Mouse (Mus musculus) hindbrain, embryonic 10.5 days (tissue): ENCODE data around the gene Adgrb3. TPM values are rescaled to one million over a fixed set of nuclear protein-coding genes. Genes with fewer than 3 reads are reported as not detected.
A peak's percentile ranks its signal among the peaks of the same experiment; 100 is the strongest.

Experiments
- DNase-seq: peaks from one replicate; pipeline ENCODE4 v3.0.0-alpha.2; 2017; ENCODE audit warnings: low spot score
- H3K27ac ChIP-seq: fragments of 300-500 bp; sonication (generic); 2 replicates; pipeline ENCODE4 v1.5.1; 2016; ENCODE audit warnings: mild to moderate bottlenecking, moderate library complexity
- H3K27me3 ChIP-seq: fragments of 300-500 bp; sonication (generic); 2 replicates; pipeline ENCODE4 v1.6.1; 2016; ENCODE audit warnings: mild to moderate bottlenecking; ENCODE audit not compliant: poor library complexity, insufficient read depth, severe bottlenecking
- H3K36me3 ChIP-seq: fragments of 300-500 bp; sonication (generic); 2 replicates; pipeline ENCODE4 v1.6.1; 2016; ENCODE audit warnings: mild to moderate bottlenecking, moderate library complexity
- H3K4me1 ChIP-seq: fragments of 300-500 bp; sonication (generic); replicated peaks from 2 replicates; pipeline ENCODE4 v1.6.1; 2016; ENCODE audit warnings: mild to moderate bottlenecking
- H3K4me3 ChIP-seq: fragments of 300-500 bp; sonication (generic); 2 replicates; pipeline ENCODE4 v1.5.1; 2016; ENCODE audit warnings: mild to moderate bottlenecking, moderate library complexity
- H3K9me3 ChIP-seq: fragments of 300-500 bp; sonication (generic); 2 replicates; pipeline ENCODE4 v1.6.1; 2016; ENCODE audit warnings: mild to moderate bottlenecking, moderate library complexity
- WGBS: fragments of 180-500 bp; shearing (Covaris S2); methylation state at CpG from one replicate; pipeline ENCODE4 v1.1.7; 2016; 5-methylcytosine and 5-hydroxymethylcytosine counted together
- polyA plus RNA-seq: library from polyadenylated mRNA; unstranded; fragments of >200 nt; fragmentation: Nextera tagmentation; extraction: Ambion mirVana; gene quantifications from 2 replicates; pipeline ENCODE4 v1.2.1, GENCODE M21; 2016

Adgrb3 gene
- polyA plus RNA-seq, 1 experiment from 2014 or later: 8.4 TPM

- peaks cover 29% of the 10 kb centered on the region for H3K4me1 ChIP-seq
- H3K27me3 ChIP-seq: no peaks in the 10 kb centered on the region
- 42% methylated on average over 6 of the region's 6 CpGs for WGBS
- no peak overlapping the region for H3K4me3 ChIP-seq
- no peak for DNase-seq
- no peaks in the 10 kb centered on the region for H3K9me3 ChIP-seq
- H3K27ac ChIP-seq: no peak overlapping the region
- no peaks in the 10 kb centered on the region for H3K36me3 ChIP-seq
Measured at GRCm38 (mm10) chr1:25180615-25181014, 648.9 kb downstream of the Adgrb3 start.

GRCm38 (mm10) chr1:25179860-25180582 is 649.5 kb downstream of the Adgrb3 start:
- Histone ChIP-seq H3K36me3 (no peaks in the 10 kb centered on the region), H3K27ac (no peak overlapping the region), H3K9me3 (no peaks in the 10 kb centered on the region), H3K4me3 (no peak overlapping the region), H3K4me1 (peaks cover 29% of the 10 kb centered on the region), H3K27me3 (no peaks in the 10 kb centered on the region)
- 51% methylated on average over 9 of the region's 9 CpGs for WGBS
- DNase-seq: no peak

- H3K4me1 ChIP-seq: peaks cover 29% of the 10 kb centered on the region
- no peak for DNase-seq
- H3K27ac ChIP-seq: peak overlapping the region; percentile 46
- no peaks in the 10 kb centered on the region for H3K27me3 ChIP-seq
- no peak overlapping the region for H3K4me3 ChIP-seq
- no peaks in the 10 kb centered on the region for H3K9me3 ChIP-seq
- no peaks in the 10 kb centered on the region for H3K36me3 ChIP-seq
- WGBS: 39% methylated on average over 21 of the region's 21 CpGs
Measured at GRCm38 (mm10) chr1:25178347-25179130, 651.0 kb downstream of the Adgrb3 start.

GRCm38 (mm10) chr1:25167120-25167519 is 662.4 kb downstream of the Adgrb3 start:
- Histone ChIP-seq H3K9me3 (no peaks in the 10 kb centered on the region), H3K27me3 (no peaks in the 10 kb centered on the region), H3K4me1 (0 out of 2 replicates have a peak, but pooled peaks cover 5% of the 10 kb centered on the region), H3K4me3 (no peak overlapping the region), H3K36me3 (no peaks in the 10 kb centered on the region), H3K27ac (no peak overlapping the region)
- DNase-seq: no peak
- 94% methylated on average over 5 of the region's 5 CpGs for WGBS

GRCm38 (mm10) chr1:25166036-25166796 is 663.3 kb downstream of the Adgrb3 start:
- 66% methylated on average over 11 of the region's 11 CpGs for WGBS
- H3K9me3 ChIP-seq: no peaks in the 10 kb centered on the region
- 0 out of 2 replicates have a peak, but pooled peaks cover 5% of the 10 kb centered on the region for H3K4me1 ChIP-seq
- H3K4me3 ChIP-seq: no peak overlapping the region
- no peak for DNase-seq
- no peaks in the 10 kb centered on the region for H3K36me3 ChIP-seq
- no peaks in the 10 kb centered on the region for H3K27me3 ChIP-seq
- H3K27ac ChIP-seq: no peak overlapping the region

- 87% methylated on average over 6 of the region's 6 CpGs for WGBS
- DNase-seq: no peak
Measured at GRCm38 (mm10) chr1:25163561-25163960, 665.9 kb downstream of the Adgrb3 start.

GRCm38 (mm10) chr1:25146206-25146605 is 683.3 kb downstream of the Adgrb3 start:
- H3K27ac ChIP-seq: no peak overlapping the region
- no peaks in the 10 kb centered on the region for H3K4me1 ChIP-seq
- H3K36me3 ChIP-seq: no peaks in the 10 kb centered on the region
- DNase-seq: no peak
- 82% methylated on average over 3 of the region's 3 CpGs for WGBS
- no peak overlapping the region for H3K4me3 ChIP-seq
- no peaks in the 10 kb centered on the region for H3K9me3 ChIP-seq
- H3K27me3 ChIP-seq: no peaks in the 10 kb centered on the region

More at GRCm38 (mm10) chr1:25163561-25163960, 665.9 kb downstream of the Adgrb3 start:
- H3K4me1 ChIP-seq: 0 out of 2 replicates have a peak, but pooled peaks cover 5% of the 10 kb centered on the region
- H3K27ac ChIP-seq: no peak overlapping the region
- no peaks in the 10 kb centered on the region for H3K27me3 ChIP-seq
- no peaks in the 10 kb centered on the region for H3K9me3 ChIP-seq
- H3K36me3 ChIP-seq: no peaks in the 10 kb centered on the region
- H3K4me3 ChIP-seq: no peak overlapping the region

GRCm38 (mm10) chr1:25132150-25132824 is 697.2 kb downstream of the Adgrb3 start:
- no peaks in the 10 kb centered on the region for H3K27me3 ChIP-seq
- no peak overlapping the region for H3K27ac ChIP-seq
- no peaks in the 10 kb centered on the region for H3K36me3 ChIP-seq
- WGBS: 78% methylated on average over 4 of the region's 4 CpGs
- no peak for DNase-seq
- H3K9me3 ChIP-seq: no peaks in the 10 kb centered on the region
- H3K4me1 ChIP-seq: no peaks in the 10 kb centered on the region
- H3K4me3 ChIP-seq: no peak overlapping the region

GRCm38 (mm10) chr1:25115512-25115911 is 714.0 kb downstream of the Adgrb3 start:
- H3K27me3 ChIP-seq: no peaks in the 10 kb centered on the region
- no peak for DNase-seq
- H3K9me3 ChIP-seq: no peaks in the 10 kb centered on the region
- no peak overlapping the region for H3K4me3 ChIP-seq
- WGBS: 81% methylated on average over 11 of the region's 11 CpGs
- H3K4me1 ChIP-seq: no peaks in the 10 kb centered on the region
- no peak overlapping the region for H3K27ac ChIP-seq
- H3K36me3 ChIP-seq: no peaks in the 10 kb centered on the region

- H3K9me3 ChIP-seq: no peaks in the 10 kb centered on the region
- WGBS: 56% methylated on average over 3 of the region's 3 CpGs
- peak overlapping the region; percentile 12; the same call in 1 of the 2 replicates for H3K27ac ChIP-seq
- H3K27me3 ChIP-seq: no peaks in the 10 kb centered on the region
- no peaks in the 10 kb centered on the region for H3K36me3 ChIP-seq
- no peak overlapping the region for H3K4me3 ChIP-seq
- peaks cover 19% of the 10 kb centered on the region for H3K4me1 ChIP-seq
- no peak for DNase-seq
Measured at GRCm38 (mm10) chr1:25107500-25108101, 721.9 kb downstream of the Adgrb3 start.

GRCm38 (mm10) chr1:25106679-25107078 is 722.8 kb downstream of the Adgrb3 start:
- 76% methylated on average over 6 of the region's 6 CpGs for WGBS
- no peak for DNase-seq
- H3K27ac ChIP-seq: 0 out of 2 replicates have a peak overlapping the region, but pooled peaks have one; percentile 8
- H3K36me3 ChIP-seq: no peaks in the 10 kb centered on the region
- H3K9me3 ChIP-seq: no peaks in the 10 kb centered on the region
- no peak overlapping the region for H3K4me3 ChIP-seq
- peaks cover 19% of the 10 kb centered on the region for H3K4me1 ChIP-seq
- H3K27me3 ChIP-seq: no peaks in the 10 kb centered on the region

- DNase-seq: no peak
- no peaks in the 10 kb centered on the region for H3K27me3 ChIP-seq
- H3K4me3 ChIP-seq: no peak overlapping the region
- H3K36me3 ChIP-seq: no peaks in the 10 kb centered on the region
- H3K27ac ChIP-seq: no peak overlapping the region
- peaks cover 19% of the 10 kb centered on the region for H3K4me1 ChIP-seq
- no peaks in the 10 kb centered on the region for H3K9me3 ChIP-seq
- WGBS: 71% methylated on average over 4 of the region's 4 CpGs
Measured at GRCm38 (mm10) chr1:25105367-25105766, 724.1 kb downstream of the Adgrb3 start.
